Mouse (Mus musculus) retina, adult 2 months (tissue): ENCODE results near the gene Ap2a2.
"Not testable (repeated sequence)": the region's sequence is repeated elsewhere in the genome, so short reads cannot be mapped to it uniquely, and the experiment has no call there.

Source experiments
- DNase-seq: peaks from one replicate; pipeline ENCODE4 v3.0.0-alpha.2; 2012; ENCODE audit warnings: low read depth, low spot score

The Ap2a2 gene

GRCm38 (mm10) chr7:141596971-141597370 lies 35.0 kb downstream of the Ap2a2 start:
- DNase-seq = peak; percentile 71

- DNase-seq = no peak
Measured at GRCm38 (mm10) chr7:141597563-141597962, 35.6 kb downstream of the Ap2a2 start.

DNA sequence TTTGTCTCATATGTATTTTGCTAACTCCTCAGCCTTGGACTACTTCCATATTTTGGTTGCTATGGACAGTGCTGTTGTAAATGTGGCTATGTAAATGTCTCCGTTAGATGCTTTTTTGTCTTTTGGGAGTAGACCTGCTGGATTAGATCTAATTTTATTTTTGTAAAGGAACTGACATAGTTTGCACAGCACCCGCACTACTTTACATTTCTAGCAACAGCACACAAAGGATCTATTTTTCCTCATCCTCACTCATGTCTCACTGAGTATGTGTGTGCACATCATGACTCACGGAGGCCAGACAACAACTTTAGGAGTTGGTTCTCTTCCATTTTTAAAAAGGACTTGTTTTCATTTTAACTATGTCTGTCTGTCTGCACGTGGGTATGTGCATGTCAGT lies 45.7 kb downstream of the Ap2a2 start:
- DNase-seq = no peak

DNA sequence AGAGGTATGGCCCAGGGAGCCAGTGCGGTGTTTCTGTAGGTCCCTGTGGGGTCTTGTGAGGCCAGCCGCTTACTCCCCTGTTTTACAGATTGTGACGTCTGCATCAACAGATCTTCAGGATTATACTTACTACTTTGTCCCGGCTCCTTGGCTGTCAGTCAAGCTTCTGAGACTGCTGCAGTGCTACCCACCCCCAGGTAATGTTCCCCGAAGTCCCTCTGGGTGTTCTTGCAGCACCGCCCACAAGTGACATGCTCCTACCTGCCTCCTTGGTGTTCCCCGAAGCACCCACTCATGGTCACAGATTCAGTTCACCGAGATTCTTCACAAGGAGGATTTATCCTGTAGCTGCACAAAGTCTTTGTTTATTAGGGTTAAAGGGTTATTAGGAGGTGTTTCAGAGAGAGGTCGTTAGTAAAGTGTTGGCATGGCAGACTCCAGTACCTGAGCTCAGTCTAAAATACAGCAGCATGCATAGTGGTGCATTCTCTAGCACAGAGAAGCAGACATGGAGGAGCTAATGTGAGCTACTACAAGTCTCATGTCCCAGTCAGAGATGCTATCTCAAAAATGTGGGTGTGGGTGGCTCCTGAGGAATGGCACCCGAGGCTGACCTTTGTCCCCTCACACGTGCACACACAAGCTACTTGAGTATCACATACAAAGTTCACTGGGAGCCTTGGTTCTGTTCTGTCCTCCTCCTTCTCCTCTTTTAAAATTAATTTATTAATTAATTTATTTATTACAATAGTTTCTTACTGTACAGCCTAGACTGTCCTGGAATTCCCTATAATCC lies 47.9 kb downstream of the Ap2a2 start:
- DNase-seq = no peak

DNA sequence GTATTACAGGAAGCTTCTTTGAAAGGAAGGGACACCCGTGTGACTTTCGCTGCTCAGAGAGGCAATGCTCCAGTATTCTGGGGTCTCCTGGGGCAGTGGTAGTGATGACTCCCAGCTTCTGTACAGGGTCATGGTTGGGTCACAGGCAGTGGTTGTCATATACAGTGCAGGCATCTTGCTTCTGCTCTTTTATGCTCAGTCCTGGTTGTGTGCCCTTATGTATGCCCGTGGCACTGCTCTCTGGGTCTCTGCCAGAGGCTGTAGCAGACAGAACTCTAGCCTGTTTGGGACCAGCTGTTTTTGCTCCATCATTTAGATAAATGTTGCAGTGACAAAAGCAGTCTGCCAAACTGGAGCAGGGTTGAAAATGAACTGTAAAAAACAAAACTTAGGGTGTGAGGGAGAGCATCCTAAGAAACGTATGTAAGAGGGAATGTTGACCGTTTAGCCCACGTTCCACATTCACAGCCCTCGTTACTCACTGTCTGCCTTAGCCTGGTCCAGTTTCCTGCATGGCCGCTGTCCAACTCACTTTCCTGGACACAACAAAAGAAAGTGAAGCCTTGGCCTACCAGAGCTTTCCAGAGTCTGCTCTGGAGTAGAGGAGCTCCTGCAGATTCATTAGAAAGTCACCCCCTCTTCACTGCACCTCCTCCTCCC lies 49.9 kb downstream of the Ap2a2 start:
- DNase-seq = no peak

DNA sequence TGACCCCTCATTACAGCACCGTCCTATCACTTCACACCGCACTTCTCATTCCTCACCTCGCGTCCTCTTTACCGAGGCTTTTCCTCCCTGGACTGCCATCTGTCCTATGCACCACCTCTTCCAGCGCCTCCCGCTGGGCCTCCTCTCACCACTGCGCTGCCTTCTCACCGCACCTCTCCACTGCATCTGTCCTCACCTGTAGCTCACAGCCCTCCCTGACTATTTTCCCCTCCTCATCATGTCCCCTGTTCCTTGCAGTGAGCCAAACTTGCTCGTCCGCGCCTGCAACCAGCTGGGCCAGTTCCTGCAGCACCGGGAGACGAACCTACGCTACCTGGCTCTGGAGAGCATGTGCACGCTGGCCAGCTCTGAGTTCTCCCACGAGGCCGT lies 50.4 kb downstream of the Ap2a2 start:
- DNase-seq = no peak

- DNase-seq = no peak
Measured at GRCm38 (mm10) chr7:141612791-141613190, 50.8 kb downstream of the Ap2a2 start.

DNA sequence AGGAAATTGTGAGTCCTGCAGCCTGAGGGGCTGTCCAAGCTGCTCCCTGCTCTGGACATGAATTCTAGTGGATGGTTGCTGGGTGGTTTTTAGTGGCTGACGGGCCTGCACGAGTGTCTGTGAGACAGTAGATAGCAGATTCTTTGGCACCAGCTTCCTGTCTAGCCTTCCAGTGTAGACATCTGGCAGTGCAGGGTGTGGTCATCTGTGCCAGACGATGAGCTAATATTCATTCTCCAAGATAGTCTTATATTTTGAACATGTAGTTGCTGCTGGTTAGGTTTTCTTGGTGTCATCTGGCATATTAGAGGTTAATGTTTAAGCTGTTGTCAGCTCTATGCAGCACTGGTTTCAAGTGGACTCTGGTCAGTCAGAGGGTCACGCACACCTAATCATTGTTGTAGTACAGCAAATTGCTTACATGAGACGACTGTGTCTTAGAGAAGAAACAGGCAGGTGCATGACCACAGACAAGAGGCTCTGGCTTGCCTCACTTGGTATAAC lies 52.4 kb downstream of the Ap2a2 start:
- no peak for DNase-seq

GRCm38 (mm10) chr7:141624214-141624613 lies 62.2 kb downstream of the Ap2a2 start:
- no peak for DNase-seq

- DNase-seq = no peak
Measured at GRCm38 (mm10) chr7:141625120-141625810, 63.3 kb downstream of the Ap2a2 start.

DNA sequence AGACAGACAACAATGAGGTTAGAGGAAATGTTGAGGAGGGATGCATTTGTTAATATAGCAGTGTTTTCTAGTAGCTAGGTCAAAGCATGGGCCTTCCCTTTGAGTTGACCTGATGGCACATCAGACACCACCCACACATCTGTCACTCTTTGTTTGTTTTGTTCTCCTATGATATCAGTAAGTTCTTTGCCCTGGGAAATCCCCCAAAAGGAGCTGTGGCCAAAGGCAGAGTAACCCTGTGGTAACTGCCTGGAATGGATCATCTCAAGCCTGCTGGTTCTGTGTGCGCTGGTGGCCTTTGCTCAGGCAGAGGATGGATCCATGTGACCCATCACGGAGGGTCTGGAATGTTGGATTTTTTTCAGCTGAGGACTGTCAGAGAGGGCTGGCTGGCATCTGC lies 66.0 kb downstream of the Ap2a2 start:
- DNase-seq = no peak

DNA sequence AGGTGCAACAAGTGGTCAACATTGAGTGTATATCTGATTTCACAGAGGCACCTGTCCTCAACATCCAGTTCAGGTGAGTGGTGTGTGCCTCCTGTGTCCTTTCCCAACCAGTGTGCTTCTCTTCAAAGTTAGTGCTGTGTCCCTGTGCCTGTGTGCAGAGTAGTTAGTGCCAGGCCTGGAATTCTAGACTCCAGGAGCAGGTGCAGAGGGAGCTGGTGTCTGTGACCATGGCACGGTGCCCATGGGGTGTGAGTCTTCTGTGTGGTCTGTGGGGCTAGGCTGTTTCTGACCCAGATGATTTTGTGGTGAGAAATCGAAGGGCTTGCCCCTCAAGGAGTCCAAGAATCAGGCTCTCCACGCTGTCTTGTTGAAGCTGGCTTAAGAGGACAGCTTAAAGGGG lies 67.3 kb downstream of the Ap2a2 start:
- DNase-seq = no peak

- DNase-seq = not testable (repeated sequence)
Measured at GRCm38 (mm10) chr7:141638077-141638476, 76.1 kb downstream of the Ap2a2 start.

- DNase-seq = not testable (repeated sequence)
Measured at GRCm38 (mm10) chr7:141638513-141639334, 76.8 kb downstream of the Ap2a2 start.

- not testable (repeated sequence) for DNase-seq
Measured at GRCm38 (mm10) chr7:141639335-141639890, 77.4 kb downstream of the Ap2a2 start.

DNA sequence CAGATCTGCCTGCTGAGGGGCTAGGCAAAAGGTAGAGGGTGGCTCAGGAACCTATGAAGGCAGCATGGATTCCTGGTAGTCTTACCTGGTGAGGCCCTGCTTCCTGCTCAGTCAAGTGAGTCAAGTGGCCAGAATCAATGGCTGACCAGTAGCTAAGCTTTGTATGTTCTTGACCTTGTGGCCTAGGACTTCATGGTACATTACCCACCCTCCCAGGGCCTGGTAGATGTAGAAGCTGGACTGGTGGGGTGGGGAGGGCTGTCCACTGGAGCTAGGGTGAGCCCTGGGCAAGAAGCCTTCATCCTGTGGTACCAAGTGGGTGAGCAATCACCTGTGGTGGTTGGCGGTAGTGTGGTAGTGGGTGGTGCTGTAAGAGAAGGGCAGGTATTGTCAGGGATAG lies 80.4 kb downstream of the Ap2a2 start:
- no peak for DNase-seq

- DNase-seq = no peak
Measured at GRCm38 (mm10) chr7:141643160-141643559, 81.2 kb downstream of the Ap2a2 start.

GRCm38 (mm10) chr7:141647083-141647482 lies 85.1 kb downstream of the Ap2a2 start:
- DNase-seq = no peak

GRCm38 (mm10) chr7:141647815-141648214 lies 85.8 kb downstream of the Ap2a2 start:
- DNase-seq = no peak

DNA sequence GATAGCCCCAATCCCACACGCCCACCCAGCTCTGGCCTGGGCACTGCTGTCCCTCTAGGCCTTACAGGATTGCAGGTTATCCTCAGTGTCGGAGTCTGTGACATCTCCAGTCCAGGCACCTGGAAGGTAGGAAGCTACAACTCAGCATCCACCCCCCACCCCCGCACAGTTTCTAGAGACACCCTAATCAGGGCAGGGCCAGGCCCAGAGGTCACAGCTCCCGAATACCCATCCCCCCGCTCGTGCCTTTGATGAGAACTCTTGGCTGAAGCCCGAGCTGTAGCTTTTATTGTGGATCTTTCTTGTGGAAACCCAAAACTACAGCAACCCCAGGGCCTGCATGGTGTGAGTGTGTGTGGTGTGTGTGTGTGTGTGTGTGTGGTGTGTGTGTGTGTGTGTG lies 90.2 kb downstream of the Ap2a2 start:
- no peak for DNase-seq

DNA sequence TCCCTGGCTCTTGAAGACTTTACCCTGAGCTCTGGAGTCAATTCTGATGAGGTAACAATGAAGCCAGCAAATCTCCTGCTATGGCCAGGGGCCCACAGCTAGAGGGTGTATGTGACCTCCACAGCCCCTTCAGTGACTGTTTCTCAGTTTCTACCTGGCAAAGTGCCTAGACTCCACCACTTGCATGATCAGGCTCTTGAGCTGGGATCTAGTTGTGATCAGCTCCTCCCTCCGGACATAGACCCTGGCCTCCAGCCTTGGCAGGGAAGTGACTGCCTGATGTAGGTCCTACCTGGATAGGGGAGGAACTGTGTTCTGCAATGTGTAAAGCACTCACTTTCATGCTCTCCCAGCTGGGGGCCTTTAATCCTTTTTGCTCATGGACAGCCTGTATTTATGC lies 98.4 kb downstream of the Ap2a2 start:
- no peak for DNase-seq
